In the genomic region with DNA sequence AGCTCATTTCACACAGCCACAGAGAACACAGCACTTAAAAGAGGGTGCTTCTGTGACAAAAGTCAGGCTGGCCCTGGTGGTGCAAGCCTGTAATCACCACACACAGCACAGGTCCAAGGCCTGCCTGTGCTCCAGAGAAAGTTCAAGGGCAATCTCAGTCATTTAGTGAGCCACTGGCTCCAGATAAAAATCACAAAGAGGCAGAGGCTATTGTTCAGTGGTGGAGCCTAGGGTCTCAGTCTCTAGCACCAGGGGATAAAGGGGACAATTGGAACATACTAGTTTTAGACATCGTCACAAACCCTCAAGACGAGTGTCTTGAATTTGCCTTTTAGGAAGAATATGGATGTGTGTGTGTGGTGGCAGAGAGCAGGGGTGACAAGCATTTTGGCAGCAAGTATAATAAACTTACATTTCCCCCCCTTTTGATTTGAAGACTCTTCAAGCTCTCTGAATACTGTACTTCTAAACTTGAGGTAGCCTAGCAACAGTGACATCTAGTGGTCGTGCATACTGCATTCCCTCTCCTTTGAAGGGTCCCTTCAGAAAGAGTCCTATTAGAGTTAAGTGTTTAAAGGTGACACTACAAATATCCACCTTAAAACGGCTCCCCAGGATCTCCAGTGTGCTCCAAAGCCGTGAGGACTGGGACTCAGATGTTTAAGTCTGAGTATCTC, we compare ENCODE assay signal across 9 mouse cellular contexts. TPM values are rescaled to one million over a fixed set of nuclear protein-coding genes. Genes with fewer than 3 reads are reported as not detected.
DNase-seq lines count a peak whose midpoint lies in the region; ATAC-seq lines count a peak whose summit lies in the region.
"Had no signal": no experiment of that assay in that cellular context is flagged by ENCODE, and none has a peak within 500 bp of the region (broad histone marks: within the 10 kb centered on the region; RNA-seq: fewer than 3 reads in every experiment).

No protein-coding gene starts in this region.

- DNase-seq in CD4-positive, CD25-positive, alpha-beta regulatory T cell, adult 2 months (ENCODE audit: low read depth, low spot score) = peak; percentile 47
- peak; percentile 7 for DNase-seq in Muller cell, postnatal 12 days (ENCODE audit: inconsistent ontology term)
- DNase-seq in cerebellum, postnatal 25 days = peak; percentile 12 to 53
- peak; percentile 65 for DNase-seq in kidney, postnatal 10 days
- peak; percentile 67 for DNase-seq in retina, postnatal 1 day

- H3K4me3 ChIP-seq in lung, embryonic 15.5 days = no peak overlapping the region

- WGBS in lung, embryonic 15.5 days = 31% methylated on average over 5 of the region's 5 CpGs

- H3K27me3 ChIP-seq in lung, embryonic 15.5 days = no peaks in the 10 kb centered on the region

- H3K4me2 ChIP-seq in lung, embryonic 15.5 days = no peak overlapping the region

- H3K4me1 ChIP-seq in lung, embryonic 15.5 days = no peaks in the 10 kb centered on the region

- no peaks in the 10 kb centered on the region for H3K9me3 ChIP-seq in lung, embryonic 15.5 days

- no peaks in the 10 kb centered on the region for H3K36me3 ChIP-seq in lung, embryonic 15.5 days

- no peak for ATAC-seq in CD4-positive, CD25-positive, alpha-beta regulatory T cell, adult 4 months
- ATAC-seq in granulocyte monocyte progenitor cell, adult 5-6 weeks (replicated peaks; ENCODE audit: poor library complexity, severe bottlenecking) = peak; percentile 52; the same call in 1 of the 2 replicates
- ATAC-seq in lung, embryonic 15.5 days (ENCODE audit: borderline replicate concordance, extremely low read depth, low FRiP score, low TSS enrichment) = peak; percentile 78

- no peak overlapping the region for H3K9ac ChIP-seq in lung, embryonic 15.5 days

- no peak overlapping the region for H3K27ac ChIP-seq in lung, embryonic 15.5 days

RNA-seq across cellular contexts. Expression of a gene that starts 33.1 kb away (rescaled TPM):
- polyA plus RNA-seq in CD4-positive, CD25-positive, alpha-beta regulatory T cell, adult 4 months (2017; shearing (Covaris generic)) = not detected
- total RNA-seq in granulocyte monocyte progenitor cell, adult 5-6 weeks (2014; fragmentation: Nextera tagmentation) = not detected in 2 replicates
- not detected in 2 replicates for total RNA-seq in granulocyte monocyte progenitor cell, adult 5-6 weeks (2017)
- polyA plus RNA-seq in lung, embryonic 15.5 days (2015; fragmentation: Nextera tagmentation; extraction: Ambion mirVana) = 0.20 and 0.27 TPM in 2 replicates
- polyA plus RNA-seq: C2C12 had no signal

RNA-seq across cellular contexts. Expression of a gene that starts 40.8 kb away (rescaled TPM):
- 1 to 10 TPM; 3.5 to 4.6 TPM for polyA plus RNA-seq in CD4-positive, CD25-positive, alpha-beta regulatory T cell, adult 4 months (2017; shearing (Covaris generic))
- total RNA-seq in granulocyte monocyte progenitor cell, adult 5-6 weeks (2014; fragmentation: Nextera tagmentation) = 4.3 and 4.5 TPM in 2 replicates
- total RNA-seq in granulocyte monocyte progenitor cell, adult 5-6 weeks (2017) = 3.5 and 4.5 TPM in 2 replicates
- polyA plus RNA-seq in lung, embryonic 15.5 days (2015; fragmentation: Nextera tagmentation; extraction: Ambion mirVana) = 4.6 and 5.1 TPM in 2 replicates

RNA-seq across cellular contexts. Expression of a gene that starts 51.9 kb away (rescaled TPM):
- not detected for polyA plus RNA-seq in CD4-positive, CD25-positive, alpha-beta regulatory T cell, adult 4 months (2017; shearing (Covaris generic))
- total RNA-seq in granulocyte monocyte progenitor cell, adult 5-6 weeks (2014; fragmentation: Nextera tagmentation) = not detected in 2 replicates
- not detected in 2 replicates for total RNA-seq in granulocyte monocyte progenitor cell, adult 5-6 weeks (2017)
- not detected in 2 replicates for polyA plus RNA-seq in lung, embryonic 15.5 days (2015; fragmentation: Nextera tagmentation; extraction: Ambion mirVana)
- polyA plus RNA-seq: C2C12 had no signal

Comparison
In these comparisons a context has a peak if more than half of its experiments do, and no peak if none do; other contexts are left out.
1. DNase-seq: peak in every context shown above with its lines; median percentile 67 in retina, postnatal 1 day; 65 in kidney, postnatal 10 days; 47 in CD4-positive, CD25-positive, alpha-beta regulatory T cell, adult 2 months; 32 in cerebellum, postnatal 25 days; 7 in Muller cell, postnatal 12 days.